Mouse (Mus musculus) CH12.LX (cell line): ENCODE data around the gene Msmb. TPM values are rescaled to one million over a fixed set of nuclear protein-coding genes. Genes with fewer than 3 reads are reported as not detected.

ENCODE experiments used
- DNase-seq: peaks from one replicate; pipeline ENCODE4 v3.0.0-alpha.2; 2013; ENCODE audit errors: extremely low read depth
- H3K27ac ChIP-seq: 2 replicates; pipeline ENCODE4 v1.5.1; 2012; ENCODE audit warnings: low read depth, mild to moderate bottlenecking, control low read depth, moderate library complexity; ENCODE audit not compliant: insufficient read depth
- H3K27me3 ChIP-seq: replicated peaks from 2 replicates; pipeline ENCODE3; 2012; ENCODE audit warnings: inconsistent platforms
- H3K36me3 ChIP-seq, 2 experiments: replicated peaks in 1 of 2; 2 replicates each; pipeline versions ENCODE3 to v1.6.1; 2012; ENCODE audit warnings: inconsistent platforms in 1 of 2, low read length in 1 of 2, mild to moderate bottlenecking in 1 of 2, mixed read lengths in 1 of 2, moderate library complexity in 1 of 2; ENCODE audit not compliant: control insufficient read depth in 1 of 2, insufficient read depth in 1 of 2
- H3K4me1 ChIP-seq, 2 experiments: 2 replicates each; pipeline ENCODE4 v1.6.1; 2012; ENCODE audit warnings: inconsistent platforms in 1 of 2, moderate library complexity in 1 of 2; ENCODE audit not compliant: insufficient read depth in 2 of 2, control insufficient read depth in 1 of 2
- H3K4me2 ChIP-seq: 2 replicates; pipeline ENCODE4 v1.6.1; 2012; ENCODE audit warnings: low read depth, mild to moderate bottlenecking, control low read depth; ENCODE audit not compliant: poor library complexity, insufficient read depth, severe bottlenecking
- H3K4me3 ChIP-seq, 3 experiments: fragments of 150-350 bp in 1 of 3; sonication (generic) in 1 of 3; replicated peaks in 1 of 3; 2 replicates each; pipeline versions ENCODE3 to v1.5.1; 2011 to 2012; ENCODE audit warnings: low read depth in 2 of 3, low read length in 2 of 3, mild to moderate bottlenecking in 2 of 3, moderate library complexity in 2 of 3, control low read depth in 1 of 3, improper control_type of control experiment in 1 of 3, inconsistent platforms in 1 of 3, mixed read lengths in 1 of 3; ENCODE audit not compliant: poor library complexity in 1 of 3
- H3K79me2 ChIP-seq: replicated peaks from 2 replicates; pipeline ENCODE4 v1.6.1; 2012; ENCODE audit warnings: mild to moderate bottlenecking, moderate library complexity; ENCODE audit not compliant: control insufficient read depth, poor library complexity, insufficient read depth, severe bottlenecking; ENCODE audit errors: extremely low read depth
- H3K9ac ChIP-seq: 2 replicates; pipeline ENCODE4 v1.6.1; 2012; ENCODE audit warnings: low read depth, mild to moderate bottlenecking, control low read depth, moderate library complexity; ENCODE audit not compliant: insufficient read depth
- H3K9me3 ChIP-seq: replicated peaks from 2 replicates; pipeline ENCODE3; 2012; ENCODE audit warnings: low read length, inconsistent platforms, mixed read lengths
- BHLHE40 ChIP-seq: IDR thresholded peaks from 2 replicates; pipeline ENCODE4 v1.6.1; 2011; ENCODE audit warnings: mild to moderate bottlenecking, low read depth, low read length, improper control_type of control experiment
- CHD1 ChIP-seq: IDR thresholded peaks from 2 replicates; pipeline ENCODE4 v1.6.1; 2012; ENCODE audit warnings: low read depth, low read length, improper control_type of control experiment, inconsistent platforms
- CHD2 ChIP-seq: IDR thresholded peaks from 2 replicates; pipeline ENCODE4 v1.6.1; 2011; ENCODE audit warnings: low read length, improper control_type of control experiment
- ELF1 ChIP-seq: IDR thresholded peaks from 2 replicates; pipeline ENCODE4 v1.6.1; 2014; ENCODE audit warnings: low read depth, mild to moderate bottlenecking, inconsistent platforms, low read length, improper control_type of control experiment
- EP300 ChIP-seq: IDR thresholded peaks from 2 replicates; pipeline ENCODE4 v1.6.1; 2011; ENCODE audit warnings: low read length, improper control_type of control experiment
- ETS1 ChIP-seq: conservative IDR thresholded peaks from 2 replicates; pipeline ENCODE4 v1.6.1; 2012; ENCODE audit warnings: low read depth, mild to moderate bottlenecking, inconsistent platforms, low read length, improper control_type of control experiment, moderate library complexity
- GABPA ChIP-seq: IDR thresholded peaks from 2 replicates; pipeline ENCODE4 v1.6.1; 2012; ENCODE audit warnings: low read depth, low read length, improper control_type of control experiment, inconsistent platforms; ENCODE audit not compliant: insufficient replicate concordance
- HCFC1 ChIP-seq: IDR thresholded peaks from 2 replicates; pipeline ENCODE4 v1.6.1; 2012; ENCODE audit warnings: low read depth, mild to moderate bottlenecking, inconsistent platforms, low read length, improper control_type of control experiment
- IRF4 ChIP-seq: IDR thresholded peaks from 2 replicates; pipeline ENCODE4 v1.6.1; 2014; ENCODE audit warnings: low read depth, mild to moderate bottlenecking, inconsistent platforms, low read length, improper control_type of control experiment
- JUN ChIP-seq: IDR thresholded peaks from 2 replicates; pipeline ENCODE4 v1.6.1; 2011; ENCODE audit warnings: low read depth, mild to moderate bottlenecking, low read length, improper control_type of control experiment, moderate library complexity; ENCODE audit not compliant: insufficient read depth
- KAT2A ChIP-seq: IDR thresholded peaks from 2 replicates; pipeline ENCODE4 v1.6.1; 2012; ENCODE audit warnings: low read length, improper control_type of control experiment, inconsistent platforms; ENCODE audit not compliant: insufficient replicate concordance
- MAFK ChIP-seq: IDR thresholded peaks from 2 replicates; pipeline ENCODE4 v1.6.1; 2011; ENCODE audit warnings: low read length, improper control_type of control experiment; ENCODE audit not compliant: insufficient replicate concordance
- MAX ChIP-seq: IDR thresholded peaks from 2 replicates; pipeline ENCODE4 v1.6.1; 2011; ENCODE audit warnings: low read length, improper control_type of control experiment
- MAZ ChIP-seq: IDR thresholded peaks from 2 replicates; pipeline ENCODE4 v1.6.1; 2012; ENCODE audit warnings: low read depth, mild to moderate bottlenecking, inconsistent platforms, low read length, improper control_type of control experiment, moderate library complexity
- MEF2A ChIP-seq: IDR thresholded peaks from 2 replicates; pipeline ENCODE4 v1.6.1; 2014; ENCODE audit warnings: low read depth, mild to moderate bottlenecking, inconsistent platforms, low read length, improper control_type of control experiment, borderline replicate concordance
- MXI1 ChIP-seq: IDR thresholded peaks from 2 replicates; pipeline ENCODE4 v1.6.1; 2011; ENCODE audit warnings: mild to moderate bottlenecking, low read depth, low read length, improper control_type of control experiment
- MYC ChIP-seq: IDR thresholded peaks from 2 replicates; pipeline ENCODE4 v1.6.1; 2011; ENCODE audit warnings: low read depth, mild to moderate bottlenecking, improper control_type of control experiment, low read length
- NELFE ChIP-seq: IDR thresholded peaks from 2 replicates; pipeline ENCODE4 v1.6.1; 2011; ENCODE audit warnings: low read depth, low read length, improper control_type of control experiment
- NRF1 ChIP-seq: IDR thresholded peaks from 2 replicates; pipeline ENCODE4 v1.6.1; 2014; ENCODE audit warnings: low read depth, mild to moderate bottlenecking, inconsistent platforms, low read length, improper control_type of control experiment, moderate library complexity
- PAX5 ChIP-seq: IDR thresholded peaks from 2 replicates; pipeline ENCODE4 v1.6.1; 2012; ENCODE audit warnings: low read length, inconsistent platforms, mixed read lengths
- POLR2A ChIP-seq: IDR thresholded peaks from 2 replicates; pipeline ENCODE4 v1.6.1; 2011; ENCODE audit warnings: low read depth, mild to moderate bottlenecking, improper control_type of control experiment, low read length
- POLR2AphosphoS2 ChIP-seq: IDR thresholded peaks from 2 replicates; pipeline ENCODE4 v1.6.1; 2011; ENCODE audit warnings: low read depth, low read length, improper control_type of control experiment
- RAD21 ChIP-seq: IDR thresholded peaks from 2 replicates; pipeline ENCODE4 v1.6.1; 2011; ENCODE audit warnings: low read depth, mild to moderate bottlenecking, low read length, improper control_type of control experiment, moderate library complexity
- SIN3A ChIP-seq: IDR thresholded peaks from 2 replicates; pipeline ENCODE4 v1.6.1; 2012; ENCODE audit warnings: low read length, improper control_type of control experiment, inconsistent platforms
- SMC3 ChIP-seq: IDR thresholded peaks from 2 replicates; pipeline ENCODE4 v1.6.1; 2011; ENCODE audit warnings: low read depth, low read length, improper control_type of control experiment
- TBP ChIP-seq: conservative IDR thresholded peaks from 2 replicates; pipeline ENCODE4 v1.6.1; 2011; ENCODE audit warnings: low read depth, low read length, improper control_type of control experiment
- TCF12 ChIP-seq: IDR thresholded peaks from 2 replicates; pipeline ENCODE4 v1.6.1; 2014; ENCODE audit warnings: low read depth, mild to moderate bottlenecking, inconsistent platforms, low read length, improper control_type of control experiment
- UBTF ChIP-seq: IDR thresholded peaks from 2 replicates; pipeline ENCODE4 v1.6.1; 2012; ENCODE audit warnings: low read depth, mild to moderate bottlenecking, inconsistent platforms, low read length, improper control_type of control experiment, moderate library complexity
- USF2 ChIP-seq: conservative IDR thresholded peaks from 2 replicates; pipeline ENCODE4 v1.6.1; 2011; ENCODE audit warnings: low read depth, low read length, improper control_type of control experiment
- ZKSCAN1 ChIP-seq: IDR thresholded peaks from 2 replicates; pipeline ENCODE4 v1.6.1; 2012; ENCODE audit warnings: low read depth, inconsistent platforms, low read length, improper control_type of control experiment, borderline replicate concordance
- ZNF384 ChIP-seq: IDR thresholded peaks from 2 replicates; pipeline ENCODE4 v1.6.1; 2012; ENCODE audit warnings: low read depth, low read length, improper control_type of control experiment, inconsistent platforms
- dilution Hi-C: fragments of 300-500 bp; cut with MboI; formaldehyde crosslinking; loops from 2 replicates; pipeline ENCODE4 v1.14.3; 2020; ENCODE audit warnings: low sequenced_read_pairs; ENCODE audit not compliant: extremely low pct_unique_long_range_greater_than_20kb, extremely low pct_ligation_motif_present
- in situ Hi-C: fragments of 300-500 bp; cut with MboI; formaldehyde crosslinking; loops from 3 replicates; pipeline ENCODE4 v1.14.3; 2019; ENCODE audit warnings: low sequenced_read_pairs, low pct_ligation_motif_present, low pct_unique_long_range_greater_than_20kb, mixed read lengths
- polyA plus RNA-seq: library from polyadenylated mRNA; unstranded; fragments of >175 nt; gene quantifications from 2 replicates; pipeline ENCODE4 v1.2.1, GENCODE M21; 2012; ENCODE audit warnings: low read depth; ENCODE audit not compliant: insufficient read length
- total RNA-seq, 2 experiments: library from RNA; depleted of rRNA; stranded (reverse); fragments of 300-350 nt in 1 of 2; fragments of >200 nt in 1 of 2; gene quantifications; 2 replicates each; pipeline ENCODE4 v1.2.3; 2012 to 2014

Gene Msmb
- total and polyA plus RNA-seq, 3 experiments: not detected

DNA sequence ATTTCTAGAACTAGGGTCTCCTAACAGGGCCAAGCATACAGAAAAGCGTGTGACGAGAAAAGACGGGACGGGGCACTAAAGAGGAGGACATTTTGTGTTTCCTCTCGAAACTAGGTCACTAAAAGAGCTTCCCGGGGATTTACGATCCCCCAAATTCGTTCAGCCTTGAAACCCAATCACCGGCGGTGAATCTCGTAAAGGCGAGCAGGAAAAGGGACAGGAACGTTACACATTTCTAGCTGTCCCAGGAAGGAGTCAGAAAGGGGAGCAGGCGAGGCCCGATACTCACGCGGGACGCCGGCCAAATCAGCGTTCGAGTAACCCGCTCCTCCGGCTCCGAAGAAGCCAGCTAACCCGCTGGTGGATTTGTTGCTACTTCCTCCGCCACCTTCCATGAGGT is 59.5 kb downstream of the Msmb start:
- Histone ChIP-seq H3K27me3 (no peaks in the 10 kb centered on the region), H3K9me3 (peaks cover 7% of the 10 kb centered on the region), H3K9ac (peak overlapping the region; percentile 66), H3K4me2 (peak overlapping the region; percentile 98; the same call in 1 of the 2 replicates), H3K36me3 (peaks cover 21 to 46% of the 10 kb centered on the region in 2 experiments), H3K4me1 (peaks cover 9 to 28% of the 10 kb centered on the region in 2 experiments), H3K4me3 (peak overlapping the region; percentile 87 to 98 (median 94)), H3K27ac (no peak overlapping the region), H3K79me2 (peaks cover 67% of the 10 kb centered on the region)
- peak; percentile 28 for DNase-seq
- in situ Hi-C loops (no loop called here), dilution Hi-C loops (no loop called here)
- TF ChIP-seq BHLHE40 (0 out of 2 replicates have a peak, but pooled peaks have one; percentile 4), KAT2A (no peak), RAD21 (no peak), MAX (peak; percentile 63; the same call in 1 of the 2 replicates), MXI1 (peak; percentile 86; the same call in 1 of the 2 replicates), MYC (0 out of 2 replicates have a peak, but pooled peaks have one; percentile 73), TBP (0 out of 2 replicates have a peak, but pooled peaks have one; percentile 16), ZKSCAN1 (no peak), NRF1 (no peak)

DNA sequence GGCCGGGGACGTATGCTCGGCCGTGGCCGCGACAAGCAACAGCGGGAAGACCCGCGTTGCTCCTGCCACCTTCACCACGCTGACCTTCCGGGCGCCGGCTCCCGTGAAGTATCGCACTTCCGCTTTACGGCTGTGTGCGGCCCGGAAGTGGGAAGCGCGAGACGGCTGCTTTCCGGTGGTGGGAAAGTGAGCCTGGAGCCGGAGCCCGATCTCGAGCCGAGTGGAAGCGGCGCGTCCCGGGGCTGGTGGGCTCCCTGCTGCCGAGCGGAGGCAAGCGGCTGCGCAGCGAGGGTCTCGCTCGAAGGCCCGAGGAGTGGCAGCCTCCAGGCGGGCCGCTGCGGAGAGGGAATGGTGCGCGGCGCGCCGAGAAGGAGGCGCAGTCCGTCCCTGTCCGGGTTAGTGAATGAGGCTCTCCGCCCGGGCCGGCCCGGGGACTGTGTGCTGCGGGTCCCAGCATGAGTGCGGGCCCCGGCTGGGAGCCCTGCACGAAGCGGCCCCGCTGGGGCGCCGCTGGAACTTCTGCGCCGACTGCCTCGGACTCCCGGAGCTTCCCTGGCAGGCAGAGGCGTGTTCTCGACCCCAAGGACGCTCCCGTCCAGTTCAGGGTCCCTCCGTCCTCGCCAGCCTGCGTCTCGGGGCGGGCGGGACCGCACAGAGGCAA is 60.1 kb downstream of the Msmb start, which contains the start of the genes Timm23 and Parg:
Gene Timm23 (minus strand): TSS at position 108 of the 661 bp plus-strand sequence.
Gene Parg (plus strand): TSS at position 159 of the 661 bp plus-strand sequence.
- peak within 1 kb of the TSS; percentile 98 for H3K4me2 ChIP-seq
- peak; percentile 88 for DNase-seq
- dilution Hi-C loops (no loop called here), in situ Hi-C loops (no loop called here)
- H3K9me3 ChIP-seq: peaks cover 7% of the 10 kb centered on the region
- peaks cover 69% of the 10 kb centered on the region for H3K79me2 ChIP-seq
- H3K27me3 ChIP-seq: no peaks in the 10 kb centered on the region
- H3K4me1 ChIP-seq: peaks cover 9 to 28% of the 10 kb centered on the region in 2 experiments
- peak within 1 kb of the TSS; percentile 66 for H3K9ac ChIP-seq
- no peak within 1 kb of the TSS for H3K27ac ChIP-seq
- H3K36me3 ChIP-seq: peaks cover 18 to 40% of the 10 kb centered on the region in 2 experiments
- peak within 1 kb of the TSS; percentile 87 to 98 (median 94) for H3K4me3 ChIP-seq
- TF ChIP-seq TCF12: peak; percentile 70
- no peak for TF ChIP-seq UBTF
- peak; percentile 75; the same call in 1 of the 2 replicates for TF ChIP-seq MAX
- TF ChIP-seq ZNF384: no peak
- TF ChIP-seq MAFK: no peak
- TF ChIP-seq MXI1: peak; percentile 91
- no peak for TF ChIP-seq USF2
- no peak for TF ChIP-seq BHLHE40
- TF ChIP-seq SIN3A: peak; percentile 85
- no peak for TF ChIP-seq CHD2
- no peak for TF ChIP-seq SMC3
- no peak; the same call in 1 of the 2 replicates for TF ChIP-seq GABPA
- peak; percentile 93 for TF ChIP-seq ELF1
- peak; percentile 59; the same call in 1 of the 2 replicates for TF ChIP-seq POLR2AphosphoS2
- TF ChIP-seq MYC: 0 out of 2 replicates have a peak, but pooled peaks have one; percentile 24
- peak; percentile 84 for TF ChIP-seq HCFC1
- no peak for TF ChIP-seq JUN
- TF ChIP-seq EP300: no peak
- no peak for TF ChIP-seq PAX5
- peak; percentile 82 for TF ChIP-seq POLR2A
- TF ChIP-seq MEF2A: no peak
- TF ChIP-seq RAD21: no peak
- TF ChIP-seq NELFE: peak; percentile 76
- TF ChIP-seq MAZ: no peak
- TF ChIP-seq IRF4: peak; percentile 25; the same call in 1 of the 2 replicates
- TF ChIP-seq CHD1: no peak
- no peak for TF ChIP-seq ETS1
